Mouse (Mus musculus) hindbrain, embryonic 11.5 days (tissue): ENCODE measurements around the gene Lbhd1. TPM values are rescaled to one million over a fixed set of nuclear protein-coding genes. Genes with fewer than 3 reads are reported as not detected.
"Not testable (repeated sequence)": the region's sequence is repeated elsewhere in the genome, so short reads cannot be mapped to it uniquely, and the experiment has no call there.

Source experiments
- ATAC-seq: fragments of 200-750 bp; cut with Nextera tagmentation; 2 replicates; pipeline ENCODE4 v1.8.0; 2017; ENCODE audit warnings: mild to moderate bottlenecking, moderate TSS enrichment, moderate library complexity; ENCODE audit not compliant: low FRiP score
- DNase-seq: peaks from one replicate; pipeline ENCODE4 v3.0.0-alpha.2; 2015; ENCODE audit warnings: low spot score
- H3K27ac ChIP-seq: fragments of 300-500 bp; sonication (generic); 2 replicates; pipeline ENCODE4 v1.5.1; 2014; ENCODE audit warnings: mild to moderate bottlenecking, low read depth, low read length
- H3K27me3 ChIP-seq: fragments of 300-500 bp; sonication (generic); 2 replicates; pipeline ENCODE4 v1.6.1; 2014; ENCODE audit warnings: mild to moderate bottlenecking, low read length, moderate library complexity, mixed read lengths; ENCODE audit not compliant: control insufficient read depth, insufficient read depth
- H3K36me3 ChIP-seq: fragments of 300-500 bp; sonication (generic); 2 replicates; pipeline ENCODE4 v1.6.1; 2014; ENCODE audit warnings: mild to moderate bottlenecking, low read length, moderate library complexity, mixed read lengths; ENCODE audit not compliant: control insufficient read depth, insufficient read depth
- H3K4me1 ChIP-seq: fragments of 300-500 bp; sonication (generic); replicated peaks from 2 replicates; pipeline ENCODE4 v1.6.1; 2014; ENCODE audit warnings: low read length, mixed read lengths; ENCODE audit not compliant: control insufficient read depth, insufficient read depth
- H3K4me2 ChIP-seq: fragments of 300-500 bp; sonication (generic); replicated peaks from 2 replicates; pipeline ENCODE4 v1.6.1; 2014; ENCODE audit warnings: mild to moderate bottlenecking, low read depth, low read length
- H3K4me3 ChIP-seq: fragments of 300-500 bp; sonication (generic); 2 replicates; pipeline ENCODE4 v1.5.1; 2014; ENCODE audit warnings: low read depth, low read length
- H3K9ac ChIP-seq: fragments of 300-500 bp; sonication (generic); 2 replicates; pipeline ENCODE4 v1.6.1; 2014; ENCODE audit warnings: low read depth, low read length
- H3K9me3 ChIP-seq: fragments of 300-500 bp; sonication (generic); 2 replicates; pipeline ENCODE4 v1.6.1; 2016; ENCODE audit warnings: low read length; ENCODE audit not compliant: control insufficient read depth
- WGBS: fragments of 180-500 bp; shearing (Covaris S2); extraction: QIAGEN DNeasy Blood & Tissue Kit; methylation state at CpG from one replicate; pipeline ENCODE4 v1.1.7; 2014; 5-methylcytosine and 5-hydroxymethylcytosine counted together
- polyA plus RNA-seq: library from polyadenylated mRNA; unstranded; fragments of >200 nt; fragmentation: Nextera tagmentation; extraction: Ambion mirVana; gene quantifications from 2 replicates; pipeline ENCODE4 v1.2.1, GENCODE M21; 2014

Lbhd1 gene
- polyA plus RNA-seq, 1 experiment from 2014 or later, result 103 TPM

GRCm38 (mm10) chr19:8881034-8881392 is 2.5 kb upstream of the Lbhd1 start:
- DNase-seq, result no peak
- Histone ChIP-seq H3K36me3 (no peaks in the 10 kb centered on the region), H3K27me3 (no peaks in the 10 kb centered on the region)

GRCm38 (mm10) chr19:8886916-8887584 is 3.5 kb downstream of the Lbhd1 start:
- Histone ChIP-seq H3K4me3 (no peak overlapping the region), H3K4me2 (peak overlapping the region; percentile 47; the same call in 1 of the 2 replicates), H3K9me3 (no peaks in the 10 kb centered on the region), H3K36me3 (no peaks in the 10 kb centered on the region), H3K9ac (peak overlapping the region; percentile 83; the same call in 1 of the 2 replicates), H3K4me1 (peaks cover 3% of the 10 kb centered on the region), H3K27ac (no peak overlapping the region), H3K27me3 (no peaks in the 10 kb centered on the region)
- ATAC-seq, result no peak
- 48% methylated on average over 1 of the region's 1 CpGs for WGBS
- DNase-seq, result no peak

More at GRCm38 (mm10) chr19:8881034-8881392, 2.5 kb upstream of the Lbhd1 start:
- Histone ChIP-seq H3K9me3 (no peaks in the 10 kb centered on the region), H3K4me1 (no peaks in the 10 kb centered on the region), H3K4me2 (peak overlapping the region; percentile 83), H3K4me3 (peak overlapping the region; percentile 82), H3K27ac (no peak overlapping the region), H3K9ac (0 out of 2 replicates have a peak overlapping the region, but pooled peaks have one; percentile 91)
- peak; percentile 14; the same call in 1 of the 2 replicates for ATAC-seq
- whole genome bisulfite sequencing, result 23% methylated on average over 3 of the region's 3 CpGs

GRCm38 (mm10) chr19:8887585-8888463 is 4.3 kb downstream of the Lbhd1 start:
- no peak for ATAC-seq
- DNase-seq, result peak; percentile 18
- H3K27me3 ChIP-seq, result no peaks in the 10 kb centered on the region

GRCm38 (mm10) chr19:8888511-8889385 is 5.2 kb downstream of the Lbhd1 start, which contains the start of the genes 1810009A15Rik and Gm49416:
1810009A15Rik (plus strand) TSS chr19:8888853.
Gm49416 (plus strand) TSS chr19:8888926.
- WGBS, result under 1% methylated on average over 58 of the region's 58 CpGs

More at GRCm38 (mm10) chr19:8887585-8888463, 4.3 kb downstream of the Lbhd1 start:
- H3K27ac ChIP-seq, result peak overlapping the region; percentile 80
- WGBS, result 16% methylated on average over 19 of the region's 19 CpGs
- H3K9me3 ChIP-seq, result no peaks in the 10 kb centered on the region
- H3K4me2 ChIP-seq, result peak overlapping the region; percentile 47
- H3K9ac ChIP-seq, result peak overlapping the region; percentile 83
- H3K4me3 ChIP-seq, result peak overlapping the region; percentile 64
- H3K4me1 ChIP-seq, result peaks cover 3% of the 10 kb centered on the region
- H3K36me3 ChIP-seq, result no peaks in the 10 kb centered on the region

GRCm38 (mm10) chr19:8892829-8893766 is 9.6 kb downstream of the Lbhd1 start, which contains the start of gene Ints5:
Ints5 (plus strand) TSS chr19:8893005.
- peak; percentile 48 for ATAC-seq
- H3K9ac ChIP-seq, result peak within 1 kb of the TSS; percentile 95
- peak within 1 kb of the TSS; percentile 72 for H3K27ac ChIP-seq
- peak; percentile 92 for DNase-seq
- H3K9me3 ChIP-seq, result no peaks in the 10 kb centered on the region
- peak within 1 kb of the TSS; percentile 89 for H3K4me2 ChIP-seq
- peak within 1 kb of the TSS; percentile 64 for H3K4me3 ChIP-seq
- H3K27me3 ChIP-seq, result no peaks in the 10 kb centered on the region
- H3K4me1 ChIP-seq, result peaks cover 7% of the 10 kb centered on the region
- WGBS, result 2% methylated on average over 53 of the region's 54 CpGs
- H3K36me3 ChIP-seq, result no peaks in the 10 kb centered on the region

More at GRCm38 (mm10) chr19:8888511-8889385, 5.2 kb downstream of the Lbhd1 start, which contains the start of the genes 1810009A15Rik and Gm49416:
- ATAC-seq (peak; percentile 95), DNase-seq (peak; percentile 97)
- Histone ChIP-seq H3K4me3 (peak within 1 kb of the TSS; percentile 64), H3K9me3 (no peaks in the 10 kb centered on the region), H3K27me3 (no peaks in the 10 kb centered on the region), H3K4me1 (peaks cover 3% of the 10 kb centered on the region), H3K27ac (peak within 1 kb of the TSS; percentile 80), H3K9ac (peak within 1 kb of the TSS; percentile 83), H3K36me3 (no peaks in the 10 kb centered on the region), H3K4me2 (peak within 1 kb of the TSS; percentile 74)

GRCm38 (mm10) chr19:8895397-8895960 is 11.9 kb downstream of the Lbhd1 start:
- peaks cover 11% of the 10 kb centered on the region for H3K4me1 ChIP-seq
- ATAC-seq (no peak), DNase-seq (no peak)
- 0 out of 2 replicates have a peak overlapping the region, but pooled peaks have one; percentile 11 for H3K9ac ChIP-seq
- H3K4me2 ChIP-seq, result no peak overlapping the region
- H3K9me3 ChIP-seq, result no peaks in the 10 kb centered on the region
- WGBS, result 88% methylated on average over 9 of the region's 9 CpGs
- H3K27ac ChIP-seq, result no peak overlapping the region
- no peaks in the 10 kb centered on the region for H3K27me3 ChIP-seq
- no peaks in the 10 kb centered on the region for H3K36me3 ChIP-seq
- no peak overlapping the region for H3K4me3 ChIP-seq

GRCm38 (mm10) chr19:8896231-8896630 is 12.7 kb downstream of the Lbhd1 start:
- not testable (repeated sequence) for H3K27ac ChIP-seq, H3K9ac ChIP-seq, H3K27me3 ChIP-seq, H3K4me2 ChIP-seq, H3K36me3 ChIP-seq, H3K9me3 ChIP-seq, DNase-seq, H3K4me3 ChIP-seq, ATAC-seq
- H3K4me1 ChIP-seq, result peaks cover 11% of the 10 kb centered on the region
- WGBS, result 90% methylated on average over 5 of the region's 5 CpGs
